20 mouse cellular contexts compared by ENCODE assay signal in the genomic region with DNA sequence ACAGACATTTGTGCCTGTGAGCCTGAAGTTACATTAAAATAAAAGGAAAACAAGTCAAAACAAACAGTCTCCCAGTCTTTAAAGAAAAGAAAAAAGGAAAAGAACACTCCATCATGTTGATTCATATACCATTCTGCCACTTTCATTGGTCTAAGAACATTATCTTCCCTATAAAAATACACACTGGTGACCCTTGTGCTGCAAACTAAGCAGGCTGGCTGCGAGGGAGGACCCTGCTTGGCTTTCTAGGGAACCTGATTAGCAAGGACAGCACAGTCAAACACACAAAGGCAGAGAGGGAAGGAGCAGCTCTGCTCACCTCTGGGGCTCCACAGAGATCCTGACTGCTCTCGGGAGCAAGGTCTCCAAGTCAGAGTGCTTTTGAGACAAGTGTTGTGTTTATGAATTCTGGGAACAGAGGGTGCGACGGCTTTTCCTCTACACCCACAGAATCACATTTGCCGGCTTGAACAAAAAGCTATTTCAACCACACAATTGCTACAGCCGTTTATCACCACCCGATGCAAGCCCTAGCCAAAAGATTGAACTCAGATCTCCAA. TPM values are rescaled to one million over a fixed set of nuclear protein-coding genes. Genes with fewer than 3 reads are reported as not detected.
DNase-seq lines count a peak whose midpoint lies in the region; ATAC-seq and TF ChIP-seq lines count a peak whose summit lies in the region.
"Had no signal": no experiment of that assay in that cellular context is flagged by ENCODE, and none has a peak within 500 bp of the region (broad histone marks: within the 10 kb centered on the region; RNA-seq: fewer than 3 reads in every experiment).

No protein-coding gene starts in this region.

- intact Hi-C loops in left cerebral cortex, adult 2 months (cut with DNase I), result loop anchor here (5.0 kb wide), 1 partner anchor 182 kb away; no protein-coding TSS in a partner anchor

- H3K4me3 ChIP-seq in heart, embryonic 14.5 days (ENCODE audit: control insufficient read depth in 1 of 2, insufficient read depth in 1 of 2, low read depth in 1 of 2, low read length in 2 of 2), result no peak overlapping the region
- no peak overlapping the region for H3K4me3 ChIP-seq in left cerebral cortex, adult 2 months
- no peak overlapping the region for H3K4me3 ChIP-seq in embryonic facial prominence, embryonic 10.5 days
- H3K4me3 ChIP-seq in embryonic fibroblast, embryonic 13.5 days (ENCODE audit: insufficient read depth, low read length), result no peak overlapping the region
- H3K4me3 ChIP-seq in hindbrain, embryonic 14.5 days (replicated peaks; ENCODE audit: low read length), result no peak overlapping the region
- H3K4me3 ChIP-seq: embryonic facial prominence, embryonic 12.5 days; hindbrain, embryonic 10.5 days; liver, embryonic 13.5 days; myocyte had no signal

- no peak for TF ChIP-seq CTCF in left cerebral cortex, adult 2 months (IDR thresholded peaks at IDR 0.05)
- TF ChIP-seq CTCF in embryonic fibroblast, embryonic 13.5 days (IDR thresholded peaks at IDR 0.05; ENCODE audit: borderline replicate concordance, insufficient read depth, low read length), result no peak

- H3K27me3 ChIP-seq in heart, embryonic 14.5 days (ENCODE audit: control insufficient read depth, insufficient read depth, low read length), result no peaks in the 10 kb centered on the region
- H3K27me3 ChIP-seq in embryonic facial prominence, embryonic 10.5 days (replicated peaks; ENCODE audit: low read depth, poor library complexity, severe bottlenecking), result no peaks in the 10 kb centered on the region
- H3K27me3 ChIP-seq in hindbrain, embryonic 14.5 days (ENCODE audit: control insufficient read depth, insufficient read depth, low read length), result no peaks in the 10 kb centered on the region
- H3K27me3 ChIP-seq: embryonic facial prominence, embryonic 12.5 days; liver, embryonic 13.5 days; Patski had no signal

- H3K4me1 ChIP-seq in heart, embryonic 14.5 days (ENCODE audit: control insufficient read depth in 2 of 2, insufficient read depth in 2 of 2, low read length in 2 of 2), result peaks cover 27 to 60% of the 10 kb centered on the region in 2 experiments
- peaks cover 54% of the 10 kb centered on the region for H3K4me1 ChIP-seq in embryonic facial prominence, embryonic 10.5 days
- H3K4me1 ChIP-seq in embryonic fibroblast, embryonic 13.5 days (ENCODE audit: control insufficient read depth, insufficient read depth, low read length), result peaks cover 20% of the 10 kb centered on the region
- peaks cover 33% of the 10 kb centered on the region for H3K4me1 ChIP-seq in hindbrain, embryonic 14.5 days (replicated peaks; ENCODE audit: control insufficient read depth, insufficient read depth, low read length)
- H3K4me1 ChIP-seq: liver, embryonic 13.5 days had no signal

- H3K4me2 ChIP-seq in heart, embryonic 14.5 days (ENCODE audit: low read length), result peak overlapping the region; percentile 28
- H3K4me2 ChIP-seq in hindbrain, embryonic 14.5 days (replicated peaks), result no peak overlapping the region
- H3K4me2 ChIP-seq: embryonic facial prominence, embryonic 12.5 days; liver, embryonic 13.5 days had no signal

- no peaks in the 10 kb centered on the region for H3K9me3 ChIP-seq in heart, embryonic 14.5 days (ENCODE audit: control insufficient read depth, low read length)
- H3K9me3 ChIP-seq in embryonic facial prominence, embryonic 10.5 days, result no peaks in the 10 kb centered on the region
- H3K9me3 ChIP-seq in hindbrain, embryonic 14.5 days (ENCODE audit: control insufficient read depth, low read length), result no peaks in the 10 kb centered on the region
- H3K9me3 ChIP-seq: embryonic facial prominence, embryonic 12.5 days; hindbrain, embryonic 10.5 days; liver, embryonic 13.5 days had no signal

- peak overlapping the region; percentile 52 for H3K9ac ChIP-seq in heart, embryonic 14.5 days (ENCODE audit: low read length)
- no peak overlapping the region for H3K9ac ChIP-seq in hindbrain, embryonic 14.5 days
- H3K9ac ChIP-seq: embryonic facial prominence, embryonic 12.5 days; forebrain, postnatal 0 days; liver, embryonic 13.5 days had no signal

- WGBS in heart, embryonic 14.5 days, result 29% methylated on average over 7 of the region's 7 CpGs
- WGBS in embryonic facial prominence, embryonic 10.5 days, result 53% methylated on average over 7 of the region's 7 CpGs
- WGBS in hindbrain, embryonic 14.5 days, result 27% methylated on average over 7 of the region's 7 CpGs

- peaks cover 3% of the 10 kb centered on the region; the same call in 1 of the 2 replicates for H3K36me3 ChIP-seq in heart, embryonic 14.5 days (ENCODE audit: control insufficient read depth, insufficient read depth, low read length)
- peaks cover 21% of the 10 kb centered on the region for H3K36me3 ChIP-seq in embryonic facial prominence, embryonic 10.5 days (replicated peaks)
- H3K36me3 ChIP-seq in hindbrain, embryonic 14.5 days (replicated peaks; ENCODE audit: control insufficient read depth, insufficient read depth), result no peaks in the 10 kb centered on the region
- H3K36me3 ChIP-seq: hindbrain, embryonic 10.5 days; liver, embryonic 13.5 days had no signal

- DNase-seq in heart, adult 8-10 months (ENCODE audit: low spot score), result no peak
- DNase-seq in left cerebral cortex, adult 2 months (ENCODE audit: extremely low spot score in 1 of 2, low spot score in 2 of 2), result no peak
- no peak for DNase-seq in left cerebral cortex, adult 9 months (ENCODE audit: low spot score in 2 of 2)
- DNase-seq in embryonic facial prominence, embryonic 10.5 days (ENCODE audit: low spot score), result no peak
- DNase-seq in hindbrain, embryonic 14.5 days (ENCODE audit: low spot score), result no peak
- DNase-seq: adrenal gland, postnatal 25 days; cerebellum, adult 18-20 months; forebrain, postnatal 0 days; kidney, adult 8-10 months; liver, embryonic 13.5 days; midbrain, embryonic 14.5 days; right cerebral cortex, adult 18-20 months; thymus, postnatal 14 days had no signal

- peak overlapping the region; percentile 87 for H3K27ac ChIP-seq in heart, embryonic 14.5 days (replicated peaks in 1 of 2; ENCODE audit: control insufficient read depth in 1 of 2, insufficient read depth in 1 of 2, low read depth in 2 of 2, low read length in 2 of 2)
- H3K27ac ChIP-seq in left cerebral cortex, adult 2 months, result peak overlapping the region; percentile 60
- 0 out of 2 replicates have a peak overlapping the region, but pooled peaks have one; percentile 16 for H3K27ac ChIP-seq in embryonic facial prominence, embryonic 10.5 days (replicated peaks)
- peak overlapping the region; percentile 2; the same call in 1 of the 2 replicates for H3K27ac ChIP-seq in embryonic fibroblast, embryonic 13.5 days (ENCODE audit: insufficient read depth, low read length)
- H3K27ac ChIP-seq in hindbrain, embryonic 14.5 days, result no peak overlapping the region
- H3K27ac ChIP-seq: embryonic facial prominence, embryonic 12.5 days; hindbrain, embryonic 10.5 days; liver, embryonic 13.5 days; macrophage had no signal

- ATAC-seq in heart, embryonic 14.5 days (ENCODE audit: insufficient number of reproducible peaks, insufficient read depth, low FRiP score, low read depth), result no peak
- ATAC-seq in hindbrain, embryonic 14.5 days (ENCODE audit: low FRiP score), result no peak
- ATAC-seq: forebrain, postnatal 0 days; Patski had no signal

- TF ChIP-seq POLR2A in embryonic fibroblast, embryonic 13.5 days (IDR thresholded peaks at IDR 0.05; ENCODE audit: low read depth, low read length), result no peak

RNA-seq across cellular contexts. Expression of a gene that starts 27.2 kb away (rescaled TPM):
- polyA plus RNA-seq in heart, embryonic 14.5 days (2014; fragmentation: Nextera tagmentation; extraction: Ambion mirVana), result 14.5 and 16.5 TPM in 2 replicates
- 10 to 100 TPM; 25.9 to 30.4 (median 28.3) TPM for total RNA-seq in heart, adult 8-10 months (2022)
- 10 to 100 TPM; 47.9 to 50.8 TPM for total RNA-seq in left cerebral cortex, adult 2 months (2021)
- 7.9 and 8.9 TPM in 2 replicates for polyA plus RNA-seq in embryonic facial prominence, embryonic 10.5 days (2016; fragmentation: Nextera tagmentation; extraction: Ambion mirVana)
- 65.4 and 67.9 TPM in 2 replicates for polyA plus RNA-seq in embryonic fibroblast, embryonic 13.5 days (2011; ENCODE audit: insufficient read length, low read depth, missing spikeins)
- polyA plus RNA-seq in hindbrain, embryonic 14.5 days (2014; fragmentation: Nextera tagmentation; extraction: Ambion mirVana), result 23.2 and 23.5 TPM in 2 replicates
- polyA plus RNA-seq: macrophage had no signal
